Mouse (Mus musculus): ENCODE results near the gene Gm9268.
"Not testable (repeated sequence)": the region's sequence is repeated elsewhere in the genome, so short reads cannot be mapped to it uniquely, and the experiment has no call there.

Gene Gm9268

DNA sequence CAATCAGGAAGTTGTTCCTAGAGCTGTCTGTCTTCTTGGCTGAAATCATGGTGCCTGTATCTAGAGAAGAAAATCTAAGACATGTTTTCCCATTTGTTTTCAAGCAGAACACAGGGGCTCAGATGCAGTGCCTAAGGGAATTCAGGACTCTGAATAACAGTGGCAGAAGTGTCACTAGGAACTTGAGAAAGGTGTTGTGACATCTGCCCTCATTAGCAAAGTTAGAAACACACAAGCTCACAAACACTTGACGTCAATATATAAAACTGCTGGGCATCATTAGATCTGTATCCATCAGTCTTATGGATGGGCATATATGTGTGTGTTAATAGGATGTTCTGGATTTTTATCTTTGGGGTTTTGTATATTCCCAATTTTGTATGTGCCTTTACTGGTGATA lies at the start of gene Gm9268:
Gene Gm9268, plus strand, starts transcription at position 301 of the 400 bp plus-strand sequence.
- DNase-seq (ENCODE audit: low read depth, low spot score), result not testable (repeated sequence)

DNA sequence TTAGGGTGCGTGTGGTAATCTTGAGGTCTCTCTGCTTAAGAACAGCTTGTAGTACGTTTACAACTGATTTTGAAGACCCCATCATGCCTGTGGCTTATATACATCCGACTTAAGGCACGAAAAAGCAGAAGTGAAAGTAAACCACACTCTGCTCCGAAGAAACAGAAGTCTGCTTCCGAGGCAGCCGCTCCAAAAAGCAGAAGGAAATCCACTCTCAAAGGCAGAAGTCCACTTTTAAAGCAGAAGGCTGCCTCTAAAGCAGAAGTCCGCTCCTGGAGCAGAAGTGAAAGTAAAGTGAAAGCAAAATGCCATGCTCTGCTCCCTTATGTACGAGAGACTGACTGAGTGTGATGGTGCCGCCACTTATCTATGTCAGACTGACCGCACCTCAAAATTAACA lies 38.5 kb upstream of the Gm9268 start:
- no peak for DNase-seq (ENCODE audit: low read depth, low spot score)

DNA sequence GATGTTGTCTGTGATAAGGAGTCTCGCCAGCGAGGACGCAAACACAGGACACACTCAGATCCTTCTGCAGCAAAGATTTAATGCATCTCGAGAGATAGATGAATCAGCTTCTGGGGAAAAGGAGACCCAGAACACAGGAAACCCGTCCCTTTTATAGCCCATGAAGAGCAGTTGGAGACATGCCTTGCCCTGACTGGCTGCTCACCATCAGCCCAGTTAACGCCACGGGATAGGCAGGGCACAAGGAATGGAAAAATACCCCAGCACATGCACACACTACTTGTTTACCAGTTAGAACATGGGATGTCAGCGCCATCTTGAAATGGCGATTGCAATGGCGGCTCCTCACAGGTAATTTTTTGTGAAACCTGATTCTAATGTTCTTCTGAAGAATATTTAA lies 37.8 kb upstream of the Gm9268 start:
- DNase-seq (ENCODE audit: low read depth, low spot score), result no peak

DNA sequence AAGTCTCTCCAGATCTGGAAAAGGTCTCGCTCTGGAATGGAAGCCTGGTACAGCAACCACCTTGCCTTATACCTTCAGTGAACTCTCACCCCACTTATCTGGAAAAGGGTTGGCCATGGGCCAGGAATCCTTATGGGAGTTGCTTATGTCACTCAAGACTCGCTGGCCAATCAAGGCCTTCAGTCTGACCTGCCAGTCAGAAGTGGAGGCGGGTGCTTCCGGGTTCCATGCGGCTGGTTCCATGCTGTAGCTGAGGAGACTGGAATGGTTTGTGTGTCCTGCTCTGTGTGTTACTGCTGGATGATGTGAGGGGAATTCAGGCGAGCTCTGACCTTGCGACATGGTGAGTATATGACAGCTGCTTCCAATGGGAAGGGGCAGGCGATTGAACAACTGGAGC lies 59.3 kb downstream of the Gm9268 start:
- no peak for DNase-seq (ENCODE audit: low read depth, low spot score)
